Mouse (Mus musculus): ENCODE measurements at regions not wholly inside any gene's neighbourhood (a gene's known extent, or its start where the extent isn't known, plus 50 kb on each side); places are given as distances from the start of the nearest gene placed in this dataset.
"Not testable (repeated sequence)": the region's sequence is repeated elsewhere in the genome, so short reads cannot be mapped to it uniquely, and the experiment has no call there.

DNA sequence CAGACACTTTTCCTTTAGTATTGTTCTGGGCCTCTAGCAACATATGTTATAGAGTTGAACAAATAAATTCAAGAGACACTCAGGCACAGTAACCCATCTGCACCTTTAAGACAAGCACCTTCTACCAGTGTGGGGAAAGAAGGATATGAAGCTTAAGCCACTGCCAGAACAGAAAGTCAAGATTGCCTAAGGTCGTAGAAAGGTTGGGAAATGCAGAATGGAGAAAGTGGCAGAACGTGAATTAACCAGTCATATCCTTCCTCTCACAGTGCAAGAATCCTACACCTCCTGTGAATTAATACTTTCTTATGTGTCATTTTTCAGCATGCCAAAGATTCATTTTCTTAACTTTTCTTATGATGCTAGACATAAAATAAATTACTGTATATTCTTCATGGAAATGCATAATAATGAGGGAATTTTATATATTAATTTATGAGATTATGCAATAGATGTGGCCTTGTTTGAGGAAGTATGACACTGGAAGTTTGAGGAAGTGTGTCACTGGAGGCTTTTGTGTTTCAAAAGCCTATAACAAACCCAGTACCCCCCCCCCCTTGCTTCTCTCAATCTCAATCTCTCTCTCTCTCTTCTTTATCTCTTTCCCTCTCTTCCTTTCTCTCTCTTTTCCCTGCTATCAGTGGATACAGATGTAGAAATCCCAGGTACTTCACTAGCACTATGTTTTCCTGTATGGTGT lies 361.6 kb upstream of the Edil3 start:
- no peak for DNase-seq

DNA sequence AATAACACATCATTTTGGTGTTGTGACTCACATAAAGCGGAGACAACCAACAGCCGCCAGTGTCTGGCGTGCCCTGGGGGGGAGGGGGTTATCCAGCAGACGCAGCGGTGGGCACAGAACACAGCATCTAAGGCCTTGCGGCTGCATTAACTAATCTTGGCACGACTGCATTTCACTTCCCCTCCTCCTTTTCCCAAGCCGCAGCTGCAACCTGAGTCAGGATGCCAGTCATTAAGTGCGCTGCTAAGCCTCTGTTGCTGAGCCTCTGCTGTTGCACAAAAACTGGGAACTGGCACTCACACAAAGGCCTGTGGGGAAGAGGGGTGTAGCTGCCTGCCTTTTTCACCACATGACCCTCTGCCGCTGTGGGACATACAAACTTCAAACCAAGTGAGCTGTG lies 331.2 kb upstream of the Edil3 start:
- no peak for DNase-seq

DNA sequence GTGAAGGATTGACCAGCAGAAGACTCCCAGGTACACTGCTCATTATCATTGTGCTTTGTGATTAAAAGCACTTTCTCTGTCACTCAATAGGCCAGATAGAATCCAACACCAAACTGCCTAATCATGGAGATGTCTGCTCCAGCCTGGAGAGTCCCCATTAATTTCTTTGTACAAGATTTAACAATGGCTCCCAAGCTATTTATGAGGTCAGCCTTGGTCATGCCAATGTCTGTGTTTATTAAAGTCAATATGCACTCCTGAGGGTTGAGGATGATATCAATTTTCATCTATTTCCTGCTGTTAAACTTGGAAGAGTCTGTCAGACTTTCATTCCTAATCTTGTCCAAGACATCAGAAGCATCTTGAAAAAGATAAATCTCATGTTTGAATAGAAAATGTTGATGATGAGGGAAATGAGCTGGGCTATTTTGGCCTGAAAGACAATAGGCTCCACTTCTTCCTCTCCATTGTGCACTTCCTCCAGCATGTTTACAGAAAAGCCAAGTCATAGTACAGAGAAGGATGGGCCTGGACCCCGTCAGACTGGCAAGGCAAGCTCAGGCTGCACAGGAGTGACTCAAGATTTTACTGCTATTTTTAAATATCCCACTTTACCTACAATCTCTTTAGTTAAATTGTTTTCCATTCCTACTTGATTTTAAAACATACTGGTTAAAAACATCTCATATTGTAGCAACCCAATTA lies 310.3 kb upstream of the Edil3 start:
- DNase-seq: no peak

DNA sequence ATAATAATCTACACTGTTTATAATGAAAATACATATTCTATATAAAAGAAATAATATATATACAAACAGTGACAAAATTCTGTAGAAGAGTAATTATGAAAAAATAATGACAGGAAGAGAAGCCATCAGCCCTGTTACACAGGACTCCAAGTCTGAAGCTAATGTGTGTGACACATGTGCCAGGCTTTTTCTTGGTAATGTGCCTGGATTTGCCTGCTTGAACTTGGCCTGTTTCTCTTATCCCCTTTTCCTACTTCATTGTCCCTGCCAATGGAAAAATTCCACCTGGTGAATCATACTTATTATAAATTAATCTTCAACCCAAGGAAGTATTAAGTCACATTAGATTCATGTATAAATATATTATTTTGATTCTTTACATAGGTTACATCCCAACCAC lies 286.5 kb upstream of the Edil3 start:
- DNase-seq: no peak

DNA sequence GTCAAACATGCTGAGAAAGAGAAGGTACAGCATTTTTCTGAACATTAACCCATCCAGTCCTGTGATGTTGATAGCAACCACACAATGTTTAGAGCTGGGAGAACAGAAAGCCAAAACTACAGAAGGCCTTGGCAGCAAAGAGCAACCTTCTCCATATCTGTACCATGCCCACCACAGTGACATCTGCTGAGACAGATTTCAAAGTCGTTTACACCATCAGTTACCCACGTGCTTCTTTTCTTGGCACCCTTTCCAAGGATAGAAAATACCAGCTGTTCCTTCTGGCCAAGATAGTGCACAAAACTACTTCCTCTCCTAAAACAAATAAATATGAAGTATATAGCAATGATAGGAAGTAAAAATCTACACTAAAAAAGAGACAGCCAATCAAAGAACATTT lies 266.8 kb upstream of the Edil3 start:
- DNase-seq: no peak

DNA sequence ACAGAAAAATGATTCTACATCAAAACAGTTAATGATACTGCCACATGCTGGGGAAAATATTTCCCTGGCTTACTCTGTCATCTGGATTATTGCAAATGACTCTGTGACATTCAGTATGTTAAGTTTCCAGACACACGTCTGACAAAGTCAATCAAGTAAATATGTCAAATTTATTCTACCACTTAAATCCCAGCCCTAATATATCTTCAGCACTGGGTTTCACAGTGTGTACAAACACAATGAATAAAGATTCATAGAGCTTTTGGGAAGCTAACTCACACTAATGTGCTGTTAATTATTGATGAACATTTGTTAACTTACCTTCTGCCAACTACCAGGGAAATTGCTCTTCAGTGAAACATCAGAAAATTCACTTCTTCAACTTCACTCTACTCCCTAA lies 256.3 kb upstream of the Edil3 start:
- no peak for DNase-seq

DNA sequence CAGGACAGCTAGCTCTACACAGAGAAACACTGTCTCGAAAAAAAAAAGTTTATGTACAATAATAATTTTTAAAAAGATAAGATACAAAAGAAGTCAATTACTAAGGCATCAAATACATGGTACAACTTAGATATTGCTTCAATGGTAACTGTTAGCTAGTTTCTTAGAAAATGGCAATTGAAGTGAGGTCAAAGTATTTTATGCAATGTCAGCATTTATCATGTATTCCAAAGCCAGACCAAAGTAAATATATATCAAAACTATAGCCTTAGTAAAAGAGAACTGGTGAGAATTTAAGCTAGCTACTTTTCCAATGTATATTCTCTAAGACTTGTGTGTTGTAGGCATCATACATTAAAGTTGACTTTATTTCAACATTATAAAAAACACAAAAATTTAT lies 219.0 kb upstream of the Edil3 start:
- no peak for DNase-seq

DNA sequence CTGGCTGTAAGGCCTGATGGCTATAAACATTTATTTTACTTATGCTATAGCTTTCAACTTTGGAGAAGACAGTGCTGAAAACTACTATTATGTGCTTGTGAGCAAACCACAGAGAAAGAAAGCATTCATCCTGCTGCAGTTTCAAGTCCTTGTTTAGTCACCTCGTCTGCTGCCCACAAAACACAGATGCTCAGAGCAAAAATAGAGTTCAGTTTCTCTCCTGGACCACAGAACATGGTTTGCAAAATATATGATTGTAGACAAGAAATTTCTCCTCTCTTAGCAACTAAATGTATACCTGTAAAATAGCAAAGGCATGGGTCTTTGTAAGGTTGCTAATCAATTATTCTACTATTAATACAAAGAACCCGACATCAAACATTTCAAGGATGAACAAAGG lies 210.7 kb upstream of the Edil3 start:
- DNase-seq: no peak

DNA sequence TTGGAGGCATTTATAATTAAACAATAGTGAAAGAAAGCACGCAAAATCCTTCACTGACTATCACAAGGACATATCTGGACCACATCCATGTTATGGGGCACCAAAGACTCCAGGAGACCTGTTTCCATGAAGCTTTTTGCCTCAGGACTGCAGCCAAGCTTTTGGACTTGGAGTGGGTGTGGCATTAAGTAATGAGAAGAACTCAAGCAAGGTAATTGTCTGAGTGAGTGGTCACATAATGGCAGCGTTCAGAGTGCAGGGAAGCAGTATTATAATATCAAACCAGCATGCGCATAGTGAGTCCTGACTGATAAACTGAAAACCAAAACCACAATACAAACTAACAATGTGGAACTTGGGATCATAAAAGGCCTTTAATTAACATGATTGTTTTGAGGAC lies 208.0 kb upstream of the Edil3 start:
- no peak for DNase-seq

DNA sequence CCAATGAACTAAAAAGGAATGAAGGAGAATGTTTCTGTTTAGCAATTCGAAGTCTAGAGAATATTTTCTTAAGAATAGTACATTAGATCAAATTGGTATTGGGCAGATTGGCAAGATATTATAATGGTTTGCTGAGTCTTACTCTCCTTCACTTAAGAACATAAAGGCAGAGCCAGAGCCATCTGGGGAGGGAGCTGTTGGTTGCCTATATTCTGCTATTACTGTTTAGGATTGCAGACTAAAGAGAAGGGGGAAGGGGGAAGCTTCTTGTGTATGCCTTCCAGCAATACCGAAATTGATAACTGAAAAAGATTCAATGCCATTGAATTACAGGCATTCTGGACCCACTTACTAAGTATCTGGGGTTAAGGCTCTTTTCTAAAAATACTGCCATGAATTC lies 171.1 kb upstream of the Edil3 start:
- no peak for DNase-seq

DNA sequence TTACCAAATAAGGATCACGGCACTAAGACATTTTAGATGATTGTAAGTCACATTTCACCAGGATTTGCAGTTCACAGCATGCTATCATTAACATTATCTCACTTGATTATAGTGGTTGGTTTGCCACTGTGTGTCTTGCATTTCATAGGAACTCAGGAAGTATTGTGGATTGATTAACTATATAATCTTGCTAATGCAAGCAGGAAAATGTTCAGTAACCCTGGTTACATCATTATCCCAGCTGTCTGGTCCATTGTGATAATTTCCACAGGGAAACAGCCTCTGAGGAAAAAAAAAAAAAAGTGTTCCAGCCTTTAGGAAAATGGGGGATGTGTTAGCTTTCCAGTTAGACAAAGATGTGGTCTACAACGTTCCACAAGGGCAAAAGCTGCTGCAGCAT lies 170.2 kb upstream of the Edil3 start:
- DNase-seq: no peak

DNA sequence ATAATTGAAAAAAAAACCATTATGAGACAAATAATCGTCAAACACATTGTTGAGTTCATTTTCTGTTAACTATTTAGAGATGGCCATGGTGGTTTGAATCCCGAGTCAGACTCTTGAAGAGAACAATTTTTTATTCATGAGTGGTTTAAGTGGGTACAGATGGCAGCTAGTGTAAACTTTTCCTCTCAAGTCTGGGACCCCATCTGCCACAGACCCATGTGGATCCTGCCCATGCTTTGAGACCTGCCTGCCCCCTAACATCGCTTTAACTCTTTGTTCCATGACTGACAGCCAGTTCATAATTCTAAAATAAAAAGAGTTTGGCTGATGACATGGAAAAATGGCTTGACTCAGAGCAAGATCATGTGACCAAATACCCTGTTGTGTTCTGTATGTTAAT lies 166.2 kb upstream of the Edil3 start:
- DNase-seq: no peak

DNA sequence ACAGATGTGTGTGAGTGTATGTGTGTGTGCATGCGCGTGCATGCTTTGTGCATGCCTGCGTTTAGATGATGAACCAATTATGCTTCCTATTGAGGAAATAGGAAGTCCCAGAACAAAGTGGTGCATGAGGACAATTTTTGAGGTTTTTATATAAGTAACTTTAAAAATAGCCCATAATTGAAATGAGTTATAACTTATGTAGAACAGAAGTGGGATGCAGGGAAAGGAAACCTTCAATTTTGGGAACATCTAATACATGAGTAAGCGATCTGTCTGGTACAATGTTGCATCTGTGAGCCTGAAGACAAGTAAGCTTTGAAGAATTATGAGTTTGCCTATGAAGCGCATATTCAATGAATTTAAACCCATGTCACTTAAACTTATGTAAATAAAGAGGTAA lies 145.4 kb upstream of the Edil3 start:
- no peak for DNase-seq

DNA sequence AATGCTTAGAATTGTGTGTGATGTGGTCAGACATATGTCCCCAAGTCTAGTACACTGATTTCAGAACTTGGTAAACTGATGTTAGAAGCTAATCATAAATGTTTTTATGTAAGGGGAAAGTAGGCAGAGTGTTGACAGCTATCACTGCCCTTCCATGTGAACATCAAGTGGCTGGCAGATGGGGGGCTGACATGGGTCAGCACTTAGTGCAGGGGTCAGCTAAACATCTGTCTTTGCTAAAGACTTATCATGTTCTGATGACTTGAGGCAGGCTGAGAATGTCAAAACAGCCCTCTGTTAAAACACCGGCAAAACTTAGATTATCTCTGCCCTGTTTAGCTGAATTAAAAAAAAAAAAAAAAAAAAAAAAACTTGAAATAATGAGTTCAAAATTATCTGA lies 116.7 kb upstream of the Edil3 start:
- DNase-seq: peak; percentile 50

DNA sequence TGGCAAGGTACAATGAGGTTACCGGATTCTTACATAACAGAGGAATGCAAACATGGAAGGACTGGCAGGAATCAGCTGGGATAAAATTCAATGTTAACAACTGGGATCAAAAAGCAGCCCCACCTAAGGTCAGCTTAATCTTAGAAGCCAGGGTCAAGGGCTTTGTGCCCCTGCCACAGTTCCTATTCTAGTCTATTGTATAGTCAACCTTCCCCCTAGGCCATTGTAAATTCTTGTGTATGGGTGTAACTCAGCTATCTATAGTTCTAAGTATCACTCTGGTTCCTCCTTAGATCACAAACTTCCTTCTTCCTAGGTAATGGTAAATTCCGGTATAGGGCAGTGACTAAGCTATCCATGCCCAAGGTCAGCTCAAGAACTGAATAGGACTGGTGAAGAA lies 91.6 kb upstream of the Edil3 start:
- not testable (repeated sequence) for DNase-seq

DNA sequence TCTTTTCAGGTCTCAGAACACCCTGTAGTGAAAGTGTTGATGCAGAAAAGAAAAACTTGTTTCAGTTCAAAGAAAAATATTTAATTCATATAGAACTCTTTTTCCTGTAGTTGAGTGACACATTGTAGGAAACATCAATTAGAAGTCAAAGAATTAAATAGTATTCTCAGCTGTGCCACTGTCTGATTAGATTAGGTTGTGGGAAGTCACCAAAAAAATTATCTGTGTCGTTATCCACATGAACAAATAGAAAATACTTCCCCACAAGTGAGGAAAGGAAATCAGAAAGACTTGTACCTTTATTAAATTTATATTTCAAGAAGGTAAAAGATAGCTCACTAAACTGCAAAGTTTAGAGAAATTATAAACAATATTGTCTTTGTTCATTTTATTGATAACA lies 71.4 kb upstream of the Edil3 start:
- no peak for DNase-seq

Data from embryo, embryonic 11 days (tissue).